Mouse (Mus musculus) ES-CJ7 (cell line): ENCODE measurements at regions not wholly inside any gene's neighbourhood (a gene's known extent, or its start where the extent isn't known, plus 50 kb on each side); places are given as distances from the start of the nearest gene placed in this dataset.

Source experiments
- DNase-seq: peaks from one replicate; pipeline ENCODE4 v3.0.0; 2011; ENCODE audit warnings: low read depth, low spot score

GRCm38 (mm10) chr16:8351424-8351823 lies 73.5 kb downstream of the Tmem114 start:
- DNase-seq, result no peak

DNA sequence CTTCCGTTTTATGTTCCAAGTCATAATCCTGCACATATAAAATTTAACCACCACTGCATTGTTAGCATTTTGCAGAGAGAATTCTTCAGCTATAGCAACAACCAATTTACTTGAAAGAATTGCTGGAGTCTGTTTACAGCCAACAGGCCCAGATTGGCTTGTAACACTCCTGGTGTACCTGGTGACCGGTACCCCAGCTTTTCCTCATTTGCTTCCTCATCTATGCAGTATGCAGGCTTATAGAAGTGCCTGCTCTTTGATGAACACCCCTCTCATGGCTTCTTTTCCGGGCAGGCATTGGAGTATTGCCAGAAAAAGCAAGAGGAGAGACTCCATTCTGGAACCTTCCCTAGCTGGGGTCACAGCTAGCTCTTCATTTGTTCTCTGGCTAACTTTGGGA lies 75.8 kb downstream of the Tmem114 start:
- DNase-seq, result no peak

GRCm38 (mm10) chr16:8348645-8349044 lies 76.3 kb downstream of the Tmem114 start:
- DNase-seq, result no peak

DNA sequence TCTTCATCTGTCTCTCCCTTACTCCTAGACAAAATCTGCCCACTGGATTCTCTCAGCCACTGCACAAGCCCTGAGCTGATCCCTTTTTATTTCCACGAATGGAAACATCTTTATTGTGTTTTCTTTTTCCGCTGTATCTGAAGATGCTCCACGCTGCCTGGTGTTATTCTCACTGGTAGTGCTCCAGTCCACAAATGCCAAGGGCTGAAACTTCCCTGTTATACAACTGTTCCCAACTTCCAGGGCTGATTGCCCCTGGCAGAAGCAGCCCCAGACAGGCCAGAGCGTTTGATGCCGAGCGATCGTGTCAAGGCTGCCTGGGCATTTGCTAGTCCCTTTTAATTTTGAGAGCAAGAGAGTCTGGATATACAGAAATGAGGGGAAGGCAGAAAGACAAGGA lies 79.7 kb downstream of the Tmem114 start:
- DNase-seq, result no peak

DNA sequence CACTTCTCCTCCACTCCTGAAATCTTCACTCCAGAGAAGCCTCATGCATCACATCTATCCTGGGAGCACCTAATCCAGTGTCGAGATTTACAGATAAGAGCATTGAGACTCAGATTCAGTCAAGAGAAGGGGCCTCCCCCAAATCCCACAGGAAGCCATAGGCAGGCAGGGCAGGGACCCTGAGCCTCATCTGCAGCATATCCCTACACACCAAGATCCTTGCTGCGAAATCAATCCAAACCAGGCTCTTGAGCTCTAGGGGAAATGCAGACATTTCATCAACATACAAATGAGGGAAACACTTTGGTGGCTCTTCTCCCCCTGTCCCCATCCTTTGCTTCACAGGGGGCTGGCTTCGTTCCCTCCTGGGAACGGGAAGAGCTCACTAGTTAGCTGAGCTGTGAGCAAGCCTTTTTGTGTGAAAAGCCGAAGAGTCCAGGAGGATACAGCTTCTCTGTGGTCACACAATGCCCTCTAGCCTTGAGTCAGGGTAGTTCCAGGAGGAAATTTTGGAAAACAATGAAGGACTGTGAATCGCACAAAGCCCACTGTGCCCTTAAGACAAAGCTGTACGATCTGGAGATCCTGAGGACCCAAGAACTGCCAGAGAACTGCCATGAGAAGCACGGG lies 91.7 kb downstream of the Tmem114 start:
- DNase-seq, result peak; percentile 24

DNA sequence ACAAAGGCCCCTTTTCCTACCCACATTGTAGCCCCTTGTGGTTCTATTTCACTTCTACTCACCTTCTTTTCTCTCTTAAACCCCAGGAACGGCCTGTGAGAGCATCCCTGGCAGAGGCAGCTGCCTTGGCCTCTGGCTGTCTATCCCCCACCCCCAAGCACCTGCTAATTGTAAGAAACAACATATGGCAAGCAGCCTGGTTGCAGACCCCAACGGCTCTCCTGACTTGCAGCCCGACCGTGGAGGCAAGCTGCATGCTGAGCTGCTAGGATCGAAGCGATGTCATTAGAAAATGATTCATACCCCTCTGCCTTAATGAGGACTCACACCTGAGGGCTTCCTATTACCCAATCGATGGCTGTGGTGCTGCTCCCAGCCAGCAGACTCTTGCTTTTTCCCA lies 112.9 kb downstream of the Tmem114 start:
- no peak for DNase-seq

DNA sequence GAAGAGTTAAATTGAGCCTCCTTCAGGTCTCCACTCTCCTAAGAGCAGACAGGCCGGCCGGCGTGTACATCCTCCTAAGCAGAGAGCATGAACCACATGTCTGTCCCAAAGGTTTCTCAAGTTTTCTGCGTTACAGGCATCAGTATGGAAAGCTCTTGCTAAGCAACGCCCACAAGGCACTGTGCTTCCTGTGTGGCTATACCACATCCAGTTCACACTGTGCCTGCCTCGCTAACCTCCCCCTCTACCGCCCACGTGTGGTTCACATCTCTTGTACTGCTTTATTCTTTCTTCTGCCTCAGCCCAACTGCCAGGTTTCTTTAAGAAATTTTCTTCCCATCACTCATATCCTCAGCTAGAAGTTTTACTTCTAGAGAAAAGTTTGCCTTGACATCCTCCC lies 118.5 kb downstream of the Tmem114 start:
- DNase-seq, result peak; percentile 3
